Comparison of ENCODE assay signal across 10 mouse cellular contexts in genomic region chr3:9605784-9606706, GRCm38 (mm10). TPM values are rescaled to one million over a fixed set of nuclear protein-coding genes. Genes with fewer than 3 reads are reported as not detected.
A peak's percentile ranks its signal among the peaks of the same experiment; 100 is the strongest.
DNase-seq lines count a peak whose midpoint lies in the region; ATAC-seq lines count a peak whose summit lies in the region.
"Had no signal": no experiment of that assay in that cellular context is flagged by ENCODE, and none has a peak within 500 bp of the region (broad histone marks: within the 10 kb centered on the region; RNA-seq: fewer than 3 reads in every experiment).

No protein-coding gene starts in this region.

- H3K9ac ChIP-seq in heart, embryonic 16.5 days (ENCODE audit: low read length), result 0 out of 2 replicates have a peak overlapping the region, but pooled peaks have one; percentile 13
- H3K9ac ChIP-seq in kidney, embryonic 16.5 days (replicated peaks; ENCODE audit: low read length), result 0 out of 2 replicates have a peak overlapping the region, but pooled peaks have one; percentile 1
- peak overlapping the region; percentile 8; the same call in 1 of the 2 replicates for H3K9ac ChIP-seq in midbrain, embryonic 15.5 days
- H3K9ac ChIP-seq: heart, embryonic 15.5 days had no signal

- H3K4me2 ChIP-seq in heart, embryonic 16.5 days (ENCODE audit: low read depth, low read length), result no peak overlapping the region
- H3K4me2 ChIP-seq in kidney, embryonic 16.5 days (replicated peaks; ENCODE audit: low read depth, low read length), result no peak overlapping the region
- peak overlapping the region; percentile 2 for H3K4me2 ChIP-seq in midbrain, embryonic 15.5 days
- H3K4me2 ChIP-seq: heart, embryonic 15.5 days had no signal

- no peak for ATAC-seq in heart, embryonic 16.5 days (replicated peaks; ENCODE audit: extremely low read depth, insufficient read depth, low FRiP score)
- no peak for ATAC-seq in kidney, embryonic 16.5 days (ENCODE audit: low FRiP score, low TSS enrichment)
- ATAC-seq in midbrain, embryonic 15.5 days (replicated peaks), result no peak
- ATAC-seq: lung, postnatal 0 days had no signal

- intact Hi-C loops in heart, postnatal 14 days (cut with DNase I), result loop anchor here (5.0 kb wide), 1 partner anchor 204 kb away; no protein-coding TSS in a partner anchor

- peaks cover 14% of the 10 kb centered on the region for H3K4me1 ChIP-seq in heart, embryonic 16.5 days (ENCODE audit: control insufficient read depth, insufficient read depth, low read length)
- H3K4me1 ChIP-seq in kidney, embryonic 16.5 days (ENCODE audit: insufficient read depth, low read length), result peaks cover 50% of the 10 kb centered on the region
- H3K4me1 ChIP-seq in midbrain, embryonic 15.5 days, result peaks cover 29% of the 10 kb centered on the region

- no peaks in the 10 kb centered on the region for H3K36me3 ChIP-seq in heart, embryonic 16.5 days (ENCODE audit: control insufficient read depth, insufficient read depth)
- H3K36me3 ChIP-seq in kidney, embryonic 16.5 days (ENCODE audit: insufficient read depth, low read length), result no peaks in the 10 kb centered on the region
- H3K36me3 ChIP-seq in midbrain, embryonic 15.5 days (replicated peaks), result no peaks in the 10 kb centered on the region
- H3K36me3 ChIP-seq: heart, embryonic 15.5 days had no signal

- H3K9me3 ChIP-seq in heart, embryonic 16.5 days (replicated peaks; ENCODE audit: control insufficient read depth, low read length), result no peaks in the 10 kb centered on the region
- no peaks in the 10 kb centered on the region for H3K9me3 ChIP-seq in kidney, embryonic 16.5 days (ENCODE audit: low read length)
- H3K9me3 ChIP-seq in midbrain, embryonic 15.5 days, result no peaks in the 10 kb centered on the region
- H3K9me3 ChIP-seq: heart, embryonic 15.5 days had no signal

- no peaks in the 10 kb centered on the region for H3K27me3 ChIP-seq in heart, embryonic 16.5 days (ENCODE audit: control insufficient read depth, insufficient read depth, low read length)
- H3K27me3 ChIP-seq in kidney, embryonic 16.5 days (ENCODE audit: insufficient read depth, low read length), result no peaks in the 10 kb centered on the region
- no peaks in the 10 kb centered on the region for H3K27me3 ChIP-seq in midbrain, embryonic 15.5 days (replicated peaks)
- H3K27me3 ChIP-seq: heart, embryonic 15.5 days had no signal

- no peak overlapping the region for H3K27ac ChIP-seq in heart, embryonic 16.5 days (ENCODE audit: low read length)
- H3K27ac ChIP-seq in kidney, embryonic 16.5 days (ENCODE audit: low read length), result peak overlapping the region; percentile 15; the same call in 1 of the 2 replicates
- no peak overlapping the region for H3K27ac ChIP-seq in midbrain, embryonic 15.5 days
- H3K27ac ChIP-seq: heart, embryonic 15.5 days had no signal

- H3K4me3 ChIP-seq in heart, embryonic 16.5 days (ENCODE audit: low read length), result no peak overlapping the region
- no peak overlapping the region for H3K4me3 ChIP-seq in kidney, embryonic 16.5 days (ENCODE audit: low read length)
- 0 out of 2 replicates have a peak overlapping the region, but pooled peaks have one; percentile 1 for H3K4me3 ChIP-seq in midbrain, embryonic 15.5 days
- H3K4me3 ChIP-seq: heart, embryonic 15.5 days had no signal

- DNase-seq in heart, postnatal 14 days, result no peak
- peak; percentile 35 for DNase-seq in embryo, embryonic 11 days
- DNase-seq in cerebellum, adult 11-12 months, result no peak
- no peak for DNase-seq in layer of hippocampus, adult 8-10 months (ENCODE audit: low spot score in 2 of 2)
- no peak for DNase-seq in gastrocnemius, adult 8-10 months (ENCODE audit: low spot score in 2 of 2)

- WGBS in heart, embryonic 16.5 days, result 55% methylated on average over 11 of the region's 11 CpGs
- WGBS in kidney, embryonic 16.5 days, result 40% methylated on average over 11 of the region's 11 CpGs
- 33% methylated on average over 11 of the region's 11 CpGs for WGBS in midbrain, embryonic 15.5 days

RNA-seq across cellular contexts. Expression of gene Zfp704, which starts 3.8 kb away (rescaled TPM):
- 6.0 and 6.4 TPM in 2 replicates for polyA plus RNA-seq in heart, embryonic 16.5 days (2015; fragmentation: Nextera tagmentation; extraction: Ambion mirVana)
- 10 to 100 TPM; 17.5 to 18.0 TPM for total RNA-seq in heart, postnatal 14 days (2021)
- polyA plus RNA-seq in kidney, embryonic 16.5 days (2015; fragmentation: Nextera tagmentation; extraction: Ambion mirVana), result 11.4 and 13.1 TPM in 2 replicates
- polyA plus RNA-seq in midbrain, embryonic 15.5 days (2015; fragmentation: Nextera tagmentation; extraction: Ambion mirVana), result 13.7 and 13.8 TPM in 2 replicates
- 10 to 100 TPM; 25.7 to 32.4 (median 29.3) TPM for total RNA-seq in layer of hippocampus, adult 8-10 months (2022)
- total RNA-seq in gastrocnemius, adult 8-10 months (2022), result 1 to 10 TPM; 3.5 to 5.2 (median 4.8) TPM
